Mouse (Mus musculus): ENCODE measurements at regions not wholly inside any gene's neighbourhood (a gene's known extent, or its start where the extent isn't known, plus 50 kb on each side); places are given as distances from the start of the nearest gene placed in this dataset.

- DNase-seq = no peak
These were observed 65.8 kb upstream of the Mkln1 start for GRCm38 (mm10) chr6:31332714-31333113.

GRCm38 (mm10) chr6:31333228-31333922 is 65.2 kb upstream of the Mkln1 start:
- DNase-seq = no peak

- DNase-seq = no peak
These were observed 64.4 kb upstream of the Mkln1 start for GRCm38 (mm10) chr6:31334086-31334485.

GRCm38 (mm10) chr6:31339122-31339947 is 59.2 kb upstream of the Mkln1 start:
- DNase-seq = no peak

- no peak for DNase-seq
These were observed 58.6 kb upstream of the Mkln1 start for GRCm38 (mm10) chr6:31339948-31340250.

- DNase-seq = no peak
These were observed 53.0 kb upstream of the Mkln1 start for GRCm38 (mm10) chr6:31345366-31346084.

- DNase-seq = no peak
These were observed 50.2 kb upstream of the Mkln1 start for GRCm38 (mm10) chr6:31348333-31348732.

Data from cerebellum, adult 11 months (tissue).